Mouse (Mus musculus): ENCODE data around the gene Ddx3y.

DNA sequence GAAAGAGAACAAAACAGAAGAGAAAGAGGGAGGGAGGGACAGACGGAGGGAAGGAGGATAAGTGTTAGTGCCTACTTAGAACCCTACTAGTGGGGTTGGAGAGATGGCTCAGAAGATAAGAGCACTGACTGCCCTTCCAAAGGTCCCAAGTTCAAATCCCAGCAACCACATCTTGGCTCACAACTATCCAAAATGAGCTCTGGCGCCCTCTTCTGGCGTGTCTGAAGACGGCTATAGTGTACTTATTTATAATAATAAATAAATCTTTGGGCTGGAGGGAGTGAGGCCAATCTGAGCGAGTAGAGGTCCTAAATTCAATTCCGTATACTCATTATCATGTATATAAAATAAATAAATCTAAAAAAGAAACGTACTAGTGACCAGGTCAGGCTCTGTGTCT lies 66.4 kb downstream of the Ddx3y start:
- no peak for TF ChIP-seq CTCF (IDR thresholded peaks at IDR 0.05; ENCODE audit: borderline replicate concordance, control insufficient read depth, extremely low read depth, insufficient read depth, low read length, poor library complexity)
- no peak for TF ChIP-seq POLR2A (IDR thresholded peaks at IDR 0.05; ENCODE audit: control insufficient read depth, extremely low read depth, insufficient read depth, low read length, poor library complexity)
